Mouse (Mus musculus): ENCODE measurements around the gene Tcea3.

DNA sequence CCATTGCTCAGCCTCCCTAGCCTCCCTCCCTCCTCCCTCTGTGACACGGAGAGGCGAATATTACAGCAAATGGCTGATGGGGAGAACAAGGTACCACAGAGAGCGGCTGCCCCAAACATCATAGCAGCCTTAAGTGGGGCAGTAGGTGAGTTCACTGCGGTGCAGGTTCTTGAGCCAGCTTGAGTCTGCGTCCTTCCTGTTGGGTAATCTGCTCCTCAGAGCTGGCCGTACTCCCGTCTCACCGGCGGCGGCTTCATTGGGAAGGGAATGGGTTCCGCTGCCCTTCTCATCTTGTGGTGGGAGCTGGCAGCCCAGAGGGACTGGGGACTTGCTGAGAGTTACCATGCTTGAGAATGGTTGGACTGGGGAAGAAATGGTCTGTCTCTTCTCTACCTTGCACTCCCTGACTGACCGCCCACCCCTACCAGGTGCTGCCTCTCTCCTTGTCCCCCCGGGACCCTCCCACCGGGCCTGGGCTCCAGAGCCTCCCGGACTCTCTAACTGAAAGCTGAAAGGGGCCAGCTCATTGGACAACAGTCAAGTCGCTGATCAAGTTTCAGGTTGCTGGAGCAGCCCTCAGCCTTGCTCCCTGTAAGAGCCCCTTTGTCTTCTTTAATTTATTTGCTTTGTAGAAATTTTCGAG, 27.3 kb upstream of the Tcea3 start:
- TF ChIP-seq POLR2A (IDR thresholded peaks at IDR 0.05; ENCODE audit: control insufficient read depth, extremely low read depth, insufficient read depth, low read length, poor library complexity) (no peak), CTCF (IDR thresholded peaks at IDR 0.05; ENCODE audit: borderline replicate concordance, control insufficient read depth, extremely low read depth, insufficient read depth, low read length, poor library complexity) (no peak)

Measured in thymus, adult 2 months (tissue).